Mouse (Mus musculus) liver, embryonic 14.5 days (tissue): Measurements from ENCODE around the gene Zbtb43.

Experiments
- CTCF ChIP-seq: IDR thresholded peaks from 2 replicates; pipeline ENCODE4 v1.5.1; 2016; ENCODE audit warnings: antibody characterized with exemption, low read depth, control low read depth
- EP300 ChIP-seq: IDR thresholded peaks from 2 replicates; pipeline ENCODE4 v1.6.1; 2016; ENCODE audit warnings: antibody characterized with exemption, low read depth

GRCm38 (mm10) chr2:33452721-33453120 lies 15.6 kb downstream of the Zbtb43 start:
- TF ChIP-seq CTCF (no peak), EP300 (no peak)
